Mouse (Mus musculus): Measurements from ENCODE around the gene Tbcb.
"Not testable (repeated sequence)": the region's sequence is repeated elsewhere in the genome, so short reads cannot be mapped to it uniquely, and the experiment has no call there.

Tbcb gene

GRCm38 (mm10) chr7:30231669-30232454 lies at the start of gene Tbcb, which contains the start of gene Polr2i:
Tbcb (minus strand) TSS chr7:30232272.
Polr2i (plus strand) TSS chr7:30231948.
- DNase-seq (ENCODE audit: low read depth, low spot score), result peak; percentile 99

GRCm38 (mm10) chr7:30281522-30281921 lies 49.5 kb upstream of the Tbcb start:
- DNase-seq (ENCODE audit: low read depth, low spot score), result no peak

GRCm38 (mm10) chr7:30280670-30281138 lies 48.6 kb upstream of the Tbcb start:
- DNase-seq (ENCODE audit: low read depth, low spot score), result peak; percentile 95

- DNase-seq (ENCODE audit: low read depth, low spot score), result peak; percentile 94
These were observed 48.0 kb upstream of the Tbcb start, which contains the start of the genes Thap8 and Wdr62 for GRCm38 (mm10) chr7:30279951-30280669. Thap8 (plus strand) TSS chr7:30280094. Wdr62 (minus strand) TSS chr7:30280419.

- DNase-seq (ENCODE audit: low read depth, low spot score), result peak; percentile 81
These were observed 47.5 kb upstream of the Tbcb start for GRCm38 (mm10) chr7:30279536-30279935.

- no peak for DNase-seq (ENCODE audit: low read depth, low spot score)
These were observed 46.8 kb upstream of the Tbcb start for GRCm38 (mm10) chr7:30278911-30279310.

- no peak for DNase-seq (ENCODE audit: low read depth, low spot score)
These were observed 42.3 kb upstream of the Tbcb start for GRCm38 (mm10) chr7:30274383-30274782.

- DNase-seq (ENCODE audit: low read depth, low spot score), result no peak
These were observed 37.6 kb upstream of the Tbcb start for GRCm38 (mm10) chr7:30269641-30270040.

- DNase-seq (ENCODE audit: low read depth, low spot score), result peak; percentile 89
These were observed 34.7 kb upstream of the Tbcb start for GRCm38 (mm10) chr7:30266780-30267179.

GRCm38 (mm10) chr7:30265935-30266334 lies 33.9 kb upstream of the Tbcb start:
- peak; percentile 98 for DNase-seq (ENCODE audit: low read depth, low spot score)

- DNase-seq (ENCODE audit: low read depth, low spot score), result peak; percentile 64
These were observed 33.5 kb upstream of the Tbcb start for GRCm38 (mm10) chr7:30265531-30265930.

- DNase-seq (ENCODE audit: low read depth, low spot score), result peak; percentile 21
These were observed 33.0 kb upstream of the Tbcb start for GRCm38 (mm10) chr7:30265041-30265440.

- peak; percentile 33 for DNase-seq (ENCODE audit: low read depth, low spot score)
These were observed 20.2 kb upstream of the Tbcb start for GRCm38 (mm10) chr7:30251956-30252954.

GRCm38 (mm10) chr7:30237374-30237773 lies 5.3 kb upstream of the Tbcb start:
- DNase-seq (ENCODE audit: low read depth, low spot score), result not testable (repeated sequence)

GRCm38 (mm10) chr7:30235625-30236024 lies 3.6 kb upstream of the Tbcb start, which contains the start of gene Ovol3:
Ovol3 (minus strand) TSS chr7:30235725.
- DNase-seq (ENCODE audit: low read depth, low spot score), result no peak

- no peak for DNase-seq (ENCODE audit: low read depth, low spot score)
These were observed 3.0 kb upstream of the Tbcb start for GRCm38 (mm10) chr7:30235091-30235490.

GRCm38 (mm10) chr7:30234276-30234858 lies 2.3 kb upstream of the Tbcb start:
- DNase-seq (ENCODE audit: low read depth, low spot score), result no peak

GRCm38 (mm10) chr7:30233387-30233786 lies 1.3 kb upstream of the Tbcb start:
- no peak for DNase-seq (ENCODE audit: low read depth, low spot score)

- DNase-seq (ENCODE audit: low read depth, low spot score), result peak; percentile 89
These were observed 618 bp upstream of the Tbcb start for GRCm38 (mm10) chr7:30232631-30233148.

- DNase-seq (ENCODE audit: low read depth, low spot score), result no peak
These were observed 774 bp downstream of the Tbcb start for GRCm38 (mm10) chr7:30231328-30231668.

GRCm38 (mm10) chr7:30224206-30224605 lies 7.9 kb downstream of the Tbcb start:
- DNase-seq (ENCODE audit: low read depth, low spot score), result no peak
